Mouse (Mus musculus) liver, postnatal 0 days (tissue): ENCODE results near the gene Acp2.

Experiments used
- CTCF ChIP-seq: sonication (generic); IDR thresholded peaks from 2 replicates; pipeline ENCODE4 v1.5.1; 2016; ENCODE audit warnings: antibody characterized with exemption, low read depth
- EP300 ChIP-seq: IDR thresholded peaks from 2 replicates; pipeline ENCODE4 v1.6.1; 2016; ENCODE audit warnings: antibody characterized with exemption, low read depth, mild to moderate bottlenecking

DNA sequence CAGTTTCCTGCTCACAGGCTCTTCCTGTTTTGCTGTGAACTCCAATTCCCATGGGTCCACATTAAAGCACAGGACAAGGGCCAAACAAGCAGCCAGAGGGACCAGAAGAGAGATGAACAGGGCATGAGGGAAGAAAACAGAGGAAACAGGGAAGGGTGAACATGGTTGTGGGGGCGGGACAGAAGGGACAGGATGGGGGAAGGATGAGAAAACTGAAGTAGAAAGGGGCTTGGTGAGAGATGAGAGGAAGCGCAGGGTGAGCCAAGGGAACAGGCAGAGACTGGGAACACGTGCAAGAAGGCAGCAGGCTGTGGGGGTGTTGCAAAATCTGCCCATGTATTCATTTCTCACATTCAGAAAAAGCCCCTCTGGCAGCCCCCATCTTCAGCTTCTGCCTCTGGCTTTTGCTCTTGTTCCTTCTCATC lies 6.1 kb upstream of the Acp2 start:
- TF ChIP-seq CTCF (no peak), EP300 (no peak)
